Mouse (Mus musculus): ENCODE results near the gene 1810009A15Rik.
"Not testable (repeated sequence)": the region's sequence is repeated elsewhere in the genome, so short reads cannot be mapped to it uniquely, and the experiment has no call there.

The 1810009A15Rik gene

GRCm38 (mm10) chr19:8888511-8889385, at the start of gene 1810009A15Rik, which contains the start of gene Gm49416:
1810009A15Rik (plus strand) TSS chr19:8888853.
Gm49416 (plus strand) TSS chr19:8888926.
- peak; percentile 87 for DNase-seq (ENCODE audit: low spot score)

GRCm38 (mm10) chr19:8839103-8839907, 49.3 kb upstream of the 1810009A15Rik start, which contains the start of gene Gng3:
Gng3 (minus strand) TSS chr19:8839194.
- no peak for DNase-seq (ENCODE audit: low spot score)

- peak; percentile 70 for DNase-seq (ENCODE audit: low spot score)
These were observed 48.5 kb upstream of the 1810009A15Rik start for GRCm38 (mm10) chr19:8839908-8840791.

GRCm38 (mm10) chr19:8841012-8841411, 47.6 kb upstream of the 1810009A15Rik start:
- DNase-seq (ENCODE audit: low spot score) = no peak

DNA sequence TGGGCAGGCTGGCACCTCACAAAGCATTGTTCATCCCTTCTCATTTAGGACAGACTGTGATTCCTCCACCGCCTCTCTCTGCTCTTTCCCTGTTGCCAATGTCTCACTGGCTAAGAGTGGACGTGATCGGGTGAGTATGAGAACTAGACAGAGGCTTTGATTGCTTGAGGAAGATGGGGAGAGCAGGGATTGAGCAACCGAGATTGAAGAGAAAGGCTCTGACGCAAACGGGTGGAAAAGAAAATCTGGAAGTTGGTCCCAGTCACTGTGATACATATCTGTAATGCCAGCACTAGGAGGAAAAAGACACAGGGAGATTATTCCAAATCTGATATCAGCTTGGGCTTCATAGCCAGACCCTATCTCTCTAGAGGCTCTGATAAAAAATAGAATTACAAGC, 45.7 kb upstream of the 1810009A15Rik start:
- DNase-seq (ENCODE audit: low spot score) = no peak

DNA sequence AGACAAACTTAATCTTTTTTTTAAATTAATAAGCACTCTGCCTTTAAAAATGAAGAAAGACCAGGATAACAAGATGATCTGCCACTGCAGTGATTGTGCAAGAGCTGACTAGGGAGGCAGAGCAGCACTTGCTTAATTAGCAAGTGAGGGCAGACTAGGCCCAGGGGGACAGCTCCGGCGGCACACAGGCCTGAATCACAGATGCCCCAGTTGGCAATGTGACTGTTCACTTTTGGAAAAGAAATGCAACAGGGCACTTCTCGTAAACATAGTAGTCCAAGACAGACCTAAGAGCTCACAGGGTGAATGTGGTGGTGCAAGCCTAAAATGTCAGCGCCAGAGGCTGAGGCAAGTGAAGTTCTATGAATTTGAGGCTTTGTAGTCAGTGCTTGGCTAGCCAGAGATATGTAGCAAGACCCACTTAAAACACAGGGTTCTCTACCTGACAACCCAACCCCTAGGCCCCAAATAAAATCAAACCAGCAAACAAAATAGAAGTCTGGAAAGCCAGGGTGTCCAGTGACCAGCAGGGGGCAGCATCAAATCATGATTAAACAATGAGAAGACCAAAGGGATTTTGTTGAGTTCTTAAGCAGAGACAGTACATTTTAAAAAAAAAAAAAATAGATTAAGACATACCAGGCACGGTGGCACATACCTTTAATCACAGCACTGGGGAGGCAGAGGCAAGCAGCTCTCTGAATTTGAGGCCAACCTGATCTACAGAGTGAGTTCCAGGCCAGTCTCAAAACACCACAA, 44.1 kb upstream of the 1810009A15Rik start:
- DNase-seq (ENCODE audit: low spot score) = peak; percentile 82

DNA sequence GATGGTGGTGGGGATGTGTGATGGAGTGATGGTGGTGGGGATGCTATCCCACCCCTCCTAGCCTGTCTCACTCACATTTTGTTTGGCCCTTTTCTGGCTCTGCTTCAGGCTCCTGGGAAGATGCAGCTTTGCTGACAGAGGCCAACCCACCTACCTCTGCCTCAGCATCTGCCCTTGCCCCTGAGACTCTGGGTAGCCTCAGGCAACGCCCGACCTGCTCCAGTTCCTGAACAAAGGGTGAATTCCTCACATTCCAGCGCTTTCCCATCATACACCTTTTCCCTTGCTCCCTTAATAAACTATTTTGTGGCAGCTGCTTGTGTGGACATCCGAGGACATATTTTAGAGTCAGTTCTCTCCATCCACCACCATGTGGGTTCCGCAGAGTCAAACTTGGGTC, 40.3 kb upstream of the 1810009A15Rik start:
- DNase-seq (ENCODE audit: low spot score) = no peak

DNA sequence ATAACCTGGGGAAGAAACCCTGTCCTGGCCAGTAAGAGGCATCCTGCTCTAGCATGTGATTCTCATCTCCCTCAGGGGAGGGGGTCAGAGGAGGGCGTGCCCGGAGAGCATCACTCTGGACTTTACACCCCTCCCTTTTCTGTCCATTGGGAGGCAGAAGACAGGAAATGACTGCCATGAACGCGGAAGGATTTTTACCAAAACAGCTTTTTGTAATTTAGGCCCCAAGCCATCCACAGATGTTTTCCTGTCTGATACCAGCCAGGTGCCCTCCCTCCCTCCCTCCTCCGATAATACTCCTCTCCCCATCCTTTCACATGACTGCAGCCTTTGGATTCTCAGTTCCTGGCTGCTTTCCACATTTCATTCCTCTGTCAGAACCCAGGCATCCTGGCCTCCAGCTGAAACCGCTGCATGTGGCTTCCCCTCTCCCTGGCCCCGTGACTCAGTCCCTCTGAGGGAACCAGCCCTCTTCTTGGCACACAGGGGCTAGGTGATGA, 38.2 kb upstream of the 1810009A15Rik start, which contains the start of gene Lrrn4cl:
Gene Lrrn4cl (plus strand): TSS at position 367 of the 500 bp plus-strand sequence.
- no peak for DNase-seq (ENCODE audit: low spot score)

DNA sequence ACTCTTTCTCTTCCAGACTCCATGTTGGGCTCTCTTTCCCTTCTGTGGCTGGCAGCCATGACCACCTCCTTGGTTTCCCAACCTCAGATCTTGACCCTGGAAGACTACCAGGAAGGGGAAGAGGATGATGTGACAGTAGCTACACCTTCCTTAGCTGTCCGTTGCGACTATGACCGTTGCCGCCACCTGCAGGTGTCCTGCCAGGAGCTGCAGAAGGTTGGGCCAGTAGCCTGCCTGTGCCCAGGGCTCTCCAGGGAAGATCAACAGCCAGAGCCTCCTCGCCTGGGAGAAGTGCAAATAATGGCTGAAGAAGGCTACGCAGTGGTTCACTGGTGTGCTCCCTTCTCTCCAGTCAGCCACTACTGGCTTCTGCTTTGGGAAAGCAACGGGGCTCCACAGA, 37.0 kb upstream of the 1810009A15Rik start:
- DNase-seq (ENCODE audit: low spot score) = no peak

DNA sequence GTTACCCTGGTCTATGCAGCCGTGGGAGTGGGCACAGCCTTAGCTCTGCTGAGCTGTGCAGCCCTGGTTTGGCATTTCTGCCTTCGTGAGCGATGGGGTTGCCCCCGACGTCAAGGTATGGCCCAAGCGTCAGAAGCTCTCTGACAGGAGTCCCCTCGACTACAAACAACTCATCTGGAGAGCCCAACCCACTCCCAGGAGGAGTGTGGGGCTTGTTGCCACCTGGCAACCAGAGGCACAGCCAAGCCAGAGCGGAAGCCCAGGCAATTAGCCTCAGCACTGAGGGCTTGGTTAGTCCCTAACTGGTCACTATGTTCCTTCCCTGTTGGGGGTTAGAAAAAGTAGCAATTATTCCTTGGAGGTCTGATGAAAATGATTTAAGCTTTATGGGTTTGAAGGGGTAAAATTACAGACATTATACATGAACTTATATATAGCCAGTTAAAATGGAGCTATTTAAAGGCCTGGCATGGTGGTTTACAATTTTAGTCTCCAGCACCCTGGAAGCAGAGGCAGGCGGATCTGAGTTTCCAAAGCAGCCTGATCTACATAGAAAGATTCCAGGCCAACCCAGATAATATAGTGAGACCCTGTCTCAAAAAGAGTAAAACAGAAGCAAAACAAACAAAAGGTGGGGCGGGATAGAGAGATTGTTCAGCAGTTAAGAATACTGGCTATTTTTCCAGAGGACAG, 36.3 kb upstream of the 1810009A15Rik start:
- DNase-seq (ENCODE audit: low spot score) = no peak

DNA sequence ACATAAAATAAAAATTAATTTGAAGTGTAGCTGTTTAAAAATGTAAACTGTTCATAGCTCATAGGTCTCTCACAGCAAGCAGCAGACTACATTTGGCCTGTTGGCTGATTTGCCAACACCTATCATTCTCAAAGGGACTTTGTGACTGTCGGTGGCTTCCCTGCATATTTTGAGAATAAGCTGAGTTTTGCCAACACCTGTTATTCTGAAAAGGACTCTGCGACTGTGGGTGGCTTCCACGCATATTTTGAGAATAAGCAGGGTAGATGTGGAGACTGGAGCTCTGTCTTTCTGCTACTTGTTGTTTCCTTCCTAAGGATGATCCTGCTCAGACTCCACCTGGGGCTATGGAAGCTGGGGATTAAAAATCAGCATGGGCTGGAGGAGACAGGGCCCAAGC, 35.5 kb upstream of the 1810009A15Rik start:
- DNase-seq (ENCODE audit: low spot score) = no peak

DNA sequence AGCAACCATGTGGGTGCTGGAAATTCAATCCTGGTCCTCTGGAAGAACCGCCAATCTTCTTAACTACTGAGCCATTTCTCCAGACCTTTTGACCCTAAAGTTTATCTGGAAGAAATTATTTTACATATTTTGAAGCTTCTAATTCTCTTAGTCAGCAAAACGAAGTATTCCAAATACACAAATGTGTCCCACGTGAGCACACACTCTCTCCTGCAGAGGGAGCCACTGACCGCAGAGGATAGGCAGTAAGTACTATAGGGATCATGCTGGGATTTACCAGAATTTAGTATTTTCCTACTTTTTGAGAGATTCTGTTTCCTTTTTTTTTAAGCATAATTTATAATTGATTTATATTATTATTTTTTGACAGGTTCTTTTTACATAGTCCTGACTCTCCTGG, 31.0 kb upstream of the 1810009A15Rik start:
- DNase-seq (ENCODE audit: low spot score) = no peak

DNA sequence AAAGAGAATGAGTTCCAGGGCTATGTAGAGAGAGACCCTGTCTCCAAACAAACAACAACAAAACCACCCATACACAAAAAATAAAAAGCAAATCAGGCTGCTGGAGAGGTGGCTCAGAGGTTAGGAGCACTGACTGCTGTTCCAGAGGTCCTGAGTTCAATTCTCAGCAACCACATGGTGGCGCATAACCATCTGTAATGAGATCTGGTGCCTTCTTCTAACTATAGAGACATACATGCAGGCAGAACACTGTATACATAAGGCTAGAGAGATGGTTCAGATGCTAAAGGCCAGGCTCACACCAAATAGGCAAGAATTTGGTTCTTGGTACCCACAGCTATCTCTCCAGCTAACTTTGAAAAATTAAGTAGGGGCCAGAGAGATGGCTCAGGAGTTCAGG, 29.6 kb upstream of the 1810009A15Rik start:
- DNase-seq (ENCODE audit: low spot score) = no peak

GRCm38 (mm10) chr19:8864265-8864664, 24.4 kb upstream of the 1810009A15Rik start:
- DNase-seq (ENCODE audit: low spot score) = no peak

GRCm38 (mm10) chr19:8870381-8870780, 18.3 kb upstream of the 1810009A15Rik start:
- not testable (repeated sequence) for DNase-seq (ENCODE audit: low spot score)

GRCm38 (mm10) chr19:8870838-8871237, 17.8 kb upstream of the 1810009A15Rik start:
- DNase-seq (ENCODE audit: low spot score) = no peak

DNA sequence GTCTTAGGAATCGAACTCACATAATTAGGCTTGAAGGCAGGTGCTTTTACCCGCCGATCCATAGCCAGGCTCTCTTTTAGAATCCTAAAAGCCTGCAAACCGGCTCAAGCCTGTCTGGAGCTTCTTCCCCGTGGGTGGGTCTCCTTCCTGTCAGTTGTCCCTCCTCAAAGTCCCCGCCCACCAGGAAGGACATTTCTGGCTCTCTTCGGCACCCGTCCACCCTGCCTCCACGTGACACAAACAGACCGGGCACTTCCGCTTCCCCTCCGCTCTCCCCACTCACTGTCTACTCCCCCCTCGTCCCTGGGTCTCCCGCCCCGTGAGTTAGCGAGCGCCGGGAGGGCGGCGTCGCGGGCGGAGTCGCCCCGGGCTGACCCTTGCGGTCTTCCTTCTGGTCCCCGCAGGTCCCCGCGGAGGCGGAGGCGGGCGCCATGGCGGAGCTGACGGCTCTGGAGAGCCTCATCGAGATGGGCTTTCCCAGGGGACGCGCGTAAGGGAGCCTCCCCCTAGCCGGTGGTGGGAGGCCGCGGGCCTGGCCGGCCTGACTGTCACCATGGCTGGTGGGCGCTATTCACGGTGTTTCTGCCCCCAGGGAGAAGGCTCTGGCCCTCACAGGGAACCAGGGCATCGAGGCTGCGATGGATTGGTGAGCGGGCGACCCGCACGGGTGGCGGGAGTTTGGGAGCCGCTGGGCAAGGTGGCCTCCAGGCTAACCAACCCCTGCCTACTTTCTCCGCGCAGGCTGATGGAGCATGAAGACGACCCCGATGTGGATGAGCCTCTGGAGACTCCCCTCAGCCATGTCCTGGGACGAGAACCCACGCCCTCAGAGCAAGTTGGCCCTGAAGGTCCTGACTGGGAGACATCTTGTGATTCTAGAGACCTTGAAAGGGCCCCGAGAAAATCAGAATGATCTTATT, 17.1 kb upstream of the 1810009A15Rik start, which contains the start of gene Ubxn1:
Gene Ubxn1 (plus strand): TSS at position 230 of the 920 bp plus-strand sequence.
- DNase-seq (ENCODE audit: low spot score) = peak; percentile 92

GRCm38 (mm10) chr19:8872266-8872840, 16.3 kb upstream of the 1810009A15Rik start:
- no peak for DNase-seq (ENCODE audit: low spot score)

DNA sequence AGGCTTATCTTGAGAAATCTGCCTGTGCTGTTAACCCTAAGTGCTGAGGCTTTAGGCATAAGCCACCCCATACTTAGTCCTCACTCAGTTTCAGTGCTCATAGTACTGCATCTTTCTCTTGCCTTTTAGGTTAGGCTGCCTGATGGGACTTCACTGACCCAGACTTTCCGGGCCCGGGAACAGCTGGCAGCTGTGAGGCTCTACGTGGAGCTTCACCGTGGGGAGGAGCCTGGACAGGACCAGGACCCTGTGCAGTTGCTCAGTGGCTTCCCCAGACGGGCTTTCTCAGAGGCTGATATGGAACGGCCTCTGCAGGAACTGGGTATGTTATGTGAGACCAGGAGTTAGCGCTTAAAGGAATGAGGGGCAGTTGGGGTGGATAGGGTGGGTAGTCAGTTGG, 13.6 kb upstream of the 1810009A15Rik start:
- no peak for DNase-seq (ENCODE audit: low spot score)
